Mouse (Mus musculus) stomach, embryonic 16.5 days (tissue): ENCODE measurements around the gene Tbrg4. TPM values are rescaled to one million over a fixed set of nuclear protein-coding genes. Genes with fewer than 3 reads are reported as not detected.

ENCODE experiments used
- ATAC-seq: fragments of 200-750 bp; cut with Nextera tagmentation; 2 replicates; pipeline ENCODE4 v1.8.0; 2017; ENCODE audit warnings: moderate number of reproducible peaks, moderate TSS enrichment; ENCODE audit not compliant: insufficient read depth, low FRiP score
- H3K27ac ChIP-seq: fragments of 300-500 bp; sonication (generic); 2 replicates; pipeline ENCODE4 v1.5.1; 2014; ENCODE audit warnings: low read length
- H3K27me3 ChIP-seq: fragments of 300-500 bp; sonication (generic); 2 replicates; pipeline ENCODE4 v1.6.1; 2014; ENCODE audit warnings: low read length, control low read depth, mixed read lengths; ENCODE audit not compliant: control insufficient read depth, insufficient read depth
- H3K36me3 ChIP-seq: fragments of 300-500 bp; sonication (generic); 2 replicates; pipeline ENCODE4 v1.6.1; 2014; ENCODE audit warnings: low read length; ENCODE audit not compliant: control insufficient read depth, insufficient read depth
- H3K4me1 ChIP-seq: fragments of 300-500 bp; sonication (generic); 2 replicates; pipeline ENCODE4 v1.6.1; 2014; ENCODE audit warnings: low read length, control low read depth, mixed read lengths; ENCODE audit not compliant: control insufficient read depth, insufficient read depth
- H3K4me2 ChIP-seq: fragments of 300-500 bp; sonication (generic); 2 replicates; pipeline ENCODE4 v1.6.1; 2014; ENCODE audit warnings: low read depth, low read length, mixed read lengths
- H3K4me3 ChIP-seq: fragments of 300-500 bp; sonication (generic); replicated peaks from 2 replicates; pipeline ENCODE4 v1.5.1; 2014; ENCODE audit warnings: mild to moderate bottlenecking, low read length
- H3K9ac ChIP-seq: fragments of 300-500 bp; sonication (generic); 2 replicates; pipeline ENCODE4 v1.6.1; 2014; ENCODE audit warnings: low read length
- H3K9me3 ChIP-seq: fragments of 300-500 bp; sonication (generic); replicated peaks from 2 replicates; pipeline ENCODE4 v1.6.1; 2016; ENCODE audit warnings: low read length, control low read depth; ENCODE audit not compliant: control insufficient read depth
- WGBS: fragments of 180-500 bp; shearing (Covaris S2); extraction: QIAGEN DNeasy Blood & Tissue Kit; methylation state at CpG from one replicate; pipeline ENCODE4 v1.1.7; 2014; 5-methylcytosine and 5-hydroxymethylcytosine counted together
- polyA plus RNA-seq: library from polyadenylated mRNA; unstranded; fragments of >200 nt; fragmentation: Nextera tagmentation; extraction: Ambion mirVana; gene quantifications from 2 replicates; pipeline ENCODE4 v1.2.1, GENCODE M21; 2015

Gene Tbrg4
- polyA plus RNA-seq, 1 experiment from 2014 or later = 44.0 TPM

DNA sequence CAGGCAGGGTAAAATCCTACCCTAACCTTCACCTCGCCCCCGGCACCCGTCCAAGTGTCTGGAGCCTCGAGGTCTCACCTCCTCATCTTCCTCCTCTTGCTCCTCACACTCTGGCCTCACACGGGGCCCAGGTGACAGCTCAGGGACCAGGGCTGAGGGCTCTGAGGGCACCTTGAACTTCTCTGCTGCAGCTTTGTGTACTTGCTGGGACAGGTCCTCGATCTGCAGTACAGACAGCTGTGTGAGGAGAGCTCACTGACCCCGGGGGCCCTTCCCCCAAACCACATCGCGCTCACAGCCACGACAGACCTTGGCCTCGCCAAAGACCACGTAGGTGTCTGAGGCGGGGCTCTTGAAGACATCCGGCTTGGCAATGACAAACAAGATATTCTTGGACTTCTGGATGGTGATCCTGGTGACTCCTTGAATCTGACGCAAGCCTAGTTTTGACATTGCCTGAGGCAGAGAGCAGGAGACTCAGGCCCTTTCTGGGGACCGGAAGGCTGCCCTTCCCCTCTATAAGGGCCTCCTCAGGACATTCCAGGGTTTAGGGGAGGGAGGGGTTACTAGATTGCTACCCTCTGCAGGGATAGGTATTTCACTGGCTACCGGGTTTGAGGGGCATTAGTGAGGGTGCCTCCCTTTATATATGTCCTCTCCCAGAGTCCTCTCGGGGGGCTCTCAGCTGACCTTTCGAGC, 27.5 kb downstream of the Tbrg4 start:
- H3K9ac ChIP-seq = no peak overlapping the region
- no peak overlapping the region for H3K4me2 ChIP-seq
- WGBS = 56% methylated on average over 19 of the region's 19 CpGs
- ATAC-seq = no peak
- H3K4me3 ChIP-seq = no peak overlapping the region
- H3K27me3 ChIP-seq = no peaks in the 10 kb centered on the region
- H3K9me3 ChIP-seq = no peaks in the 10 kb centered on the region
- H3K4me1 ChIP-seq = peaks cover 8% of the 10 kb centered on the region
- H3K36me3 ChIP-seq = peaks cover 16% of the 10 kb centered on the region; the same call in 1 of the 2 replicates
- no peak overlapping the region for H3K27ac ChIP-seq

GRCm38 (mm10) chr11:6597523-6597922, 28.3 kb downstream of the Tbrg4 start:
- no peak for ATAC-seq
- 77% methylated on average over 7 of the region's 7 CpGs for WGBS
- Histone ChIP-seq H3K4me2 (no peak overlapping the region), H3K27me3 (no peaks in the 10 kb centered on the region), H3K27ac (no peak overlapping the region), H3K36me3 (peaks cover 21% of the 10 kb centered on the region), H3K9me3 (no peaks in the 10 kb centered on the region), H3K9ac (no peak overlapping the region), H3K4me1 (peaks cover 8% of the 10 kb centered on the region), H3K4me3 (no peak overlapping the region)

DNA sequence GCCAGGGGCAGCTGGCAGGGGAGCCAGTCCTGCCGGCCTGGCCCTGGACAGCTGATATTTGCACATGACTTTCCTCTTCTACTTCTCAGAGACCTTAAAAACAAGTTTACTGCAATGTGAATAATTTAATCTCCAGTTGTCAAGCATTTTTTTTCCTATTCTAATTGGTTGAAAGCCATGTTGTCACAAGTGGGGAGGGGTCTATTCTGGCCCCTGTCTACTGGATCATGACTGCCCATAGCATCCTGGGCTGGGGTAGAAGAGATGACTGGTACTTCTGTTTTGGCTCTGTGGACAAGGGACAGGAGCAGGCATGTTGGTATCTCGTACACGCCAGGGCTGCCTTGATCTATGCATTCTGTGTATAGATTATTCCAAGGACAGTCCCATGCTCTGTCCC, 29.3 kb downstream of the Tbrg4 start:
- H3K27me3 ChIP-seq = no peaks in the 10 kb centered on the region
- WGBS = 85% methylated on average over 3 of the region's 3 CpGs
- H3K9ac ChIP-seq = no peak overlapping the region
- 0 out of 2 replicates have a peak, but pooled peaks cover 4% of the 10 kb centered on the region for H3K4me1 ChIP-seq
- H3K9me3 ChIP-seq = no peaks in the 10 kb centered on the region
- no peak overlapping the region for H3K4me3 ChIP-seq
- ATAC-seq = no peak
- H3K27ac ChIP-seq = no peak overlapping the region
- H3K4me2 ChIP-seq = no peak overlapping the region
- H3K36me3 ChIP-seq = peaks cover 21% of the 10 kb centered on the region

GRCm38 (mm10) chr11:6596205-6596604, 29.7 kb downstream of the Tbrg4 start:
- no peaks in the 10 kb centered on the region for H3K27me3 ChIP-seq
- no peak overlapping the region for H3K27ac ChIP-seq
- peaks cover 21% of the 10 kb centered on the region for H3K36me3 ChIP-seq
- no peak overlapping the region for H3K4me3 ChIP-seq
- ATAC-seq = no peak
- H3K4me1 ChIP-seq = 0 out of 2 replicates have a peak, but pooled peaks cover 4% of the 10 kb centered on the region
- no peak overlapping the region for H3K9ac ChIP-seq
- 97% methylated on average over 6 of the region's 6 CpGs for WGBS
- H3K4me2 ChIP-seq = no peak overlapping the region
- no peaks in the 10 kb centered on the region for H3K9me3 ChIP-seq

GRCm38 (mm10) chr11:6595339-6595738, 30.5 kb downstream of the Tbrg4 start:
- ATAC-seq = no peak

DNA sequence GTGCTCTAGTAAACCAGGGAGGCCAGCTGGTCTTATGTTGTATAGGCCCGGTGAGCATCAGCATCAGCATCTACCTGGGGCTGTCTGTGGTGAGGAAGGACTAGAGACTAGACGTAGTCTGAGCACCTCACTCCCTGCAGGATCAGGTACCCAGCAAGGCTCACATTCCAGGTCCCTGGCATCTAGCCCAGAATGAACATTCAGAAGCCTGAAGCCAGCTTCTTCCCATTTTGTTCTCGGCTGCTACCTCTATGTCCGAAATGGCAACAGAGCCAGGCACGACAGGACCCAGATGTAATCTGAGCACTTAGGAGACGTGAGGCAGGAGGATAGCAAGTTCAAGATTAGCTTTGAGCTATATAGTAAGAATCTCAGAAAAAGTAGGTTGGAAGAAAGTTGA, 31.0 kb downstream of the Tbrg4 start:
- peaks cover 21% of the 10 kb centered on the region for H3K36me3 ChIP-seq
- H3K27me3 ChIP-seq = no peaks in the 10 kb centered on the region
- no peak for ATAC-seq
- no peak overlapping the region for H3K4me2 ChIP-seq
- WGBS = 76% methylated on average over 6 of the region's 6 CpGs
- H3K4me1 ChIP-seq = 0 out of 2 replicates have a peak, but pooled peaks cover 4% of the 10 kb centered on the region
- no peak overlapping the region for H3K9ac ChIP-seq
- H3K9me3 ChIP-seq = no peaks in the 10 kb centered on the region
- H3K27ac ChIP-seq = peak overlapping the region; percentile 7; the same call in 1 of the 2 replicates
- H3K4me3 ChIP-seq = no peak overlapping the region

More at GRCm38 (mm10) chr11:6595339-6595738, 30.5 kb downstream of the Tbrg4 start:
- no peak overlapping the region; the same call in 1 of the 2 replicates for H3K27ac ChIP-seq
- 81% methylated on average over 5 of the region's 5 CpGs for WGBS
- H3K9ac ChIP-seq = no peak overlapping the region
- peaks cover 21% of the 10 kb centered on the region for H3K36me3 ChIP-seq
- H3K27me3 ChIP-seq = no peaks in the 10 kb centered on the region
- no peaks in the 10 kb centered on the region for H3K9me3 ChIP-seq
- no peak overlapping the region for H3K4me3 ChIP-seq
- no peak overlapping the region for H3K4me2 ChIP-seq
- 0 out of 2 replicates have a peak, but pooled peaks cover 4% of the 10 kb centered on the region for H3K4me1 ChIP-seq

DNA sequence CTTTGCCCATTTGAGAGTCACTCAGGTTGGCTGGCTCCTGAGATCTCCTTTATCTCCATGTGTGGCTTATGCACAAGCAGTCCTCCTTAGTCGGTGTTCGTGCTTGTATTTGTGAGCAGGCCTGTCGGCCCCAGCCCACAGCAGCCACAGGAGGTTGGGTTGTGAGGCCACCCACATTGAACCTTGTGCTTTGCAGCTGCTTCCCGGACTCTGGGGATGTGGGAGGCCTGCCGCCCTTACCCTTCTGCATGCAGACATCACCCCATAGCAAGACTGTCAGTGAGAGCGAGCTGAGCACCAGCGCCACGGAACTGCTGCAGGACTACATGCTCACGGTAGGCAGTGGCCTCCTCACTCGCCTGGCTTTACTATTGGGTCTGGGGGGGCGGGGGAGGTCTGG, 32.5 kb downstream of the Tbrg4 start:
- Histone ChIP-seq H3K9me3 (no peaks in the 10 kb centered on the region), H3K27ac (0 out of 2 replicates have a peak overlapping the region, but pooled peaks have one; percentile 43), H3K4me3 (no peak overlapping the region), H3K27me3 (no peaks in the 10 kb centered on the region), H3K4me1 (0 out of 2 replicates have a peak, but pooled peaks cover 3% of the 10 kb centered on the region), H3K4me2 (no peak overlapping the region), H3K9ac (no peak overlapping the region; the same call in 1 of the 2 replicates), H3K36me3 (peaks cover 21% of the 10 kb centered on the region)
- no peak for ATAC-seq
- whole genome bisulfite sequencing = 70% methylated on average over 11 of the region's 11 CpGs

DNA sequence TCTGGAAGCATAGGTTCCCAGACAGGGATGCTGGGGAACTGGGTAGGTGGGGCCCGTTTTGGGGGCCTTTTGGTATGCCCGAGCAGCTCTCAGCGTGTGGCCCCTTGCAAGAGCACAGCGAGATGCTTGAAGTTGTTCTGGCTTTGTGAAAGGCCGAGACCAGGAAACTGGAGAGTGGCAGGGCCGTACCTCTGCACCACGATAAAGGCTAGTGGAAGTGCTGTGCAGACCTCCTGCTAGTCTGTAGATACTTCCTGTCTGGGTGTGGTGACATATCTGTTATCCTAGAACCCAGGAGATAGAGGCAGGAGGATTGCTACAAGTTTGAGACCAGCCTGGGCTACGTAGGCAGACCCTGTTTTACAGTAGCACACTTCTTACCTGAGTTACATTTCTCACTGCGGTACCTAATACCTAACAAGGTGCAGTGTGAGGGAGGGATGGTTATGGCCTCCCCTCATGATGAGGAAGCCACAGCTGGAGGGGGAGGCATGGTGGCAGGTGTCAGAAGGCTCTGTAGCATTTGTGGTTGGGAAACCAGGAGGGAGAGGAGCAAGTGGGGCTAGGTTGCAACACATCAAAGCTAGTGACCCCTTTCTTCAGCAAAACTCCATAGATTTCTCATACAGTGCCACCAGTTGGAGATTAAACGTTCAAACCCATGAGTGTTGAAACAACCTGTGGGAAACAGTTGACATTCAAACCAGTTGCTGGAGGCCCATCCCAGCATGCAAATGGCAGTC, 34.8 kb downstream of the Tbrg4 start:
- WGBS = 85% methylated on average over 10 of the region's 10 CpGs
- Histone ChIP-seq H3K9me3 (no peaks in the 10 kb centered on the region), H3K9ac (no peak overlapping the region), H3K4me2 (no peak overlapping the region), H3K4me1 (no peaks in the 10 kb centered on the region; the same call in 1 of the 2 replicates), H3K36me3 (peaks cover 13% of the 10 kb centered on the region; the same call in 1 of the 2 replicates), H3K4me3 (no peak overlapping the region), H3K27me3 (no peaks in the 10 kb centered on the region), H3K27ac (no peak overlapping the region)
- no peak for ATAC-seq

GRCm38 (mm10) chr11:6589838-6590237, 36.0 kb downstream of the Tbrg4 start:
- H3K4me1 ChIP-seq = no peaks in the 10 kb centered on the region; the same call in 1 of the 2 replicates
- no peak for ATAC-seq
- no peak overlapping the region for H3K4me3 ChIP-seq
- H3K36me3 ChIP-seq = peaks cover 13% of the 10 kb centered on the region; the same call in 1 of the 2 replicates
- H3K27ac ChIP-seq = no peak overlapping the region
- H3K4me2 ChIP-seq = no peak overlapping the region
- no peaks in the 10 kb centered on the region for H3K9me3 ChIP-seq
- no peaks in the 10 kb centered on the region for H3K27me3 ChIP-seq
- WGBS = 75% methylated on average over 7 of the region's 7 CpGs
- H3K9ac ChIP-seq = no peak overlapping the region
